Mouse (Mus musculus) liver, postnatal 0 days (tissue): ENCODE results near the gene Eva1b.

Experiments used
- CTCF ChIP-seq: sonication (generic); IDR thresholded peaks from 2 replicates; pipeline ENCODE4 v1.5.1; 2016; ENCODE audit warnings: antibody characterized with exemption, low read depth
- EP300 ChIP-seq: IDR thresholded peaks from 2 replicates; pipeline ENCODE4 v1.6.1; 2016; ENCODE audit warnings: antibody characterized with exemption, low read depth, mild to moderate bottlenecking

GRCm38 (mm10) chr4:126168851-126169250 is 21.3 kb downstream of the Eva1b start:
- TF ChIP-seq EP300 (no peak), CTCF (no peak)
